Mouse (Mus musculus): ENCODE results near the gene Prrg3. TPM values are rescaled to one million over a fixed set of nuclear protein-coding genes. Genes with fewer than 3 reads are reported as not detected.

The Prrg3 gene
- 8.9 and 9.0 TPM in 2 replicates for polyA plus RNA-seq (2011; ENCODE audit: insufficient read depth, insufficient read length, low read depth, missing spikeins)

- Histone ChIP-seq H3K9ac (ENCODE audit: low read depth, poor library complexity, severe bottlenecking) (peak within 1 kb of the TSS; percentile 73), H3K9me3 (replicated peaks; ENCODE audit: control insufficient read depth, insufficient read depth, low read length, poor library complexity, severe bottlenecking) (no peaks in the 10 kb centered on the region), H3K27ac (ENCODE audit: insufficient read depth, low read length) (no peak within 1 kb of the TSS), H3K27me3 (ENCODE audit: control insufficient read depth, insufficient read depth, low read length, poor library complexity, severe bottlenecking) (no peaks in the 10 kb centered on the region), H3K4me3 (ENCODE audit: low read depth, low read length) (peak within 1 kb of the TSS; percentile 76), H3K36me3 (ENCODE audit: control insufficient read depth, insufficient read depth, low read length, poor library complexity, severe bottlenecking) (no peaks in the 10 kb centered on the region), H3K4me1 (ENCODE audit: control insufficient read depth, insufficient read depth, low read length) (no peaks in the 10 kb centered on the region)
- no peak for TF ChIP-seq POLR2A (IDR thresholded peaks at IDR 0.05; ENCODE audit: insufficient read depth, low read length)
These were observed at the start of gene Prrg3 for GRCm38 (mm10) chrX:71962073-71963051. Gene Prrg3 (plus strand): TSS chrX:71962624.

GRCm38 (mm10) chrX:71946631-71947030 is 15.8 kb upstream of the Prrg3 start:
- Histone ChIP-seq H3K27me3 (ENCODE audit: control insufficient read depth, insufficient read depth, low read length, poor library complexity, severe bottlenecking) (no peaks in the 10 kb centered on the region), H3K27ac (ENCODE audit: insufficient read depth, low read length) (no peak overlapping the region), H3K9me3 (replicated peaks; ENCODE audit: control insufficient read depth, insufficient read depth, low read length, poor library complexity, severe bottlenecking) (no peaks in the 10 kb centered on the region), H3K9ac (ENCODE audit: low read depth, poor library complexity, severe bottlenecking) (no peak overlapping the region), H3K4me3 (ENCODE audit: low read depth, low read length) (no peak overlapping the region), H3K4me1 (ENCODE audit: control insufficient read depth, insufficient read depth, low read length) (no peaks in the 10 kb centered on the region), H3K36me3 (ENCODE audit: control insufficient read depth, insufficient read depth, low read length, poor library complexity, severe bottlenecking) (no peaks in the 10 kb centered on the region)
- TF ChIP-seq POLR2A (IDR thresholded peaks at IDR 0.05; ENCODE audit: insufficient read depth, low read length) = no peak
- TF ChIP-seq CTCF (IDR thresholded peaks at IDR 0.05; ENCODE audit: low read depth, low read length) = peak; percentile 2

GRCm38 (mm10) chrX:71958366-71958765 is 4.1 kb upstream of the Prrg3 start:
- no peak for TF ChIP-seq POLR2A (IDR thresholded peaks at IDR 0.05; ENCODE audit: insufficient read depth, low read length)
- no peak for TF ChIP-seq CTCF (IDR thresholded peaks at IDR 0.05; ENCODE audit: low read depth, low read length)
- TF ChIP-seq EP300 (IDR thresholded peaks at IDR 0.05; ENCODE audit: insufficient read depth, low read depth, low read length) = no peak
- H3K4me1 ChIP-seq (ENCODE audit: control insufficient read depth, insufficient read depth, low read length) = no peaks in the 10 kb centered on the region
- no peak overlapping the region for H3K27ac ChIP-seq (ENCODE audit: insufficient read depth, low read length)
- no peaks in the 10 kb centered on the region for H3K27me3 ChIP-seq (ENCODE audit: control insufficient read depth, insufficient read depth, low read length, poor library complexity, severe bottlenecking)
- H3K9me3 ChIP-seq (replicated peaks; ENCODE audit: control insufficient read depth, insufficient read depth, low read length, poor library complexity, severe bottlenecking) = no peaks in the 10 kb centered on the region
- H3K9ac ChIP-seq (ENCODE audit: low read depth, poor library complexity, severe bottlenecking) = no peak overlapping the region
- H3K4me3 ChIP-seq (ENCODE audit: low read depth, low read length) = no peak overlapping the region
- no peaks in the 10 kb centered on the region for H3K36me3 ChIP-seq (ENCODE audit: control insufficient read depth, insufficient read depth, low read length, poor library complexity, severe bottlenecking)

- H3K4me1 ChIP-seq (ENCODE audit: control insufficient read depth, insufficient read depth, low read length) = no peaks in the 10 kb centered on the region
- no peaks in the 10 kb centered on the region for H3K27me3 ChIP-seq (ENCODE audit: control insufficient read depth, insufficient read depth, low read length, poor library complexity, severe bottlenecking)
- no peak for TF ChIP-seq CTCF (IDR thresholded peaks at IDR 0.05; ENCODE audit: low read depth, low read length)
- no peak for TF ChIP-seq POLR2A (IDR thresholded peaks at IDR 0.05; ENCODE audit: insufficient read depth, low read length)
- no peak for TF ChIP-seq EP300 (IDR thresholded peaks at IDR 0.05; ENCODE audit: insufficient read depth, low read depth, low read length)
- peak overlapping the region; percentile 73 for H3K9ac ChIP-seq (ENCODE audit: low read depth, poor library complexity, severe bottlenecking)
- peak overlapping the region; percentile 67 for H3K4me3 ChIP-seq (ENCODE audit: low read depth, low read length)
- H3K36me3 ChIP-seq (ENCODE audit: control insufficient read depth, insufficient read depth, low read length, poor library complexity, severe bottlenecking) = no peaks in the 10 kb centered on the region
- no peak overlapping the region for H3K27ac ChIP-seq (ENCODE audit: insufficient read depth, low read length)
- no peaks in the 10 kb centered on the region for H3K9me3 ChIP-seq (replicated peaks; ENCODE audit: control insufficient read depth, insufficient read depth, low read length, poor library complexity, severe bottlenecking)
These were observed 970 bp downstream of the Prrg3 start for GRCm38 (mm10) chrX:71963275-71963912.

GRCm38 (mm10) chrX:71968216-71968615 is 5.8 kb downstream of the Prrg3 start:
- Histone ChIP-seq H3K27me3 (ENCODE audit: control insufficient read depth, insufficient read depth, low read length, poor library complexity, severe bottlenecking) (no peaks in the 10 kb centered on the region), H3K4me1 (ENCODE audit: control insufficient read depth, insufficient read depth, low read length) (no peaks in the 10 kb centered on the region), H3K36me3 (ENCODE audit: control insufficient read depth, insufficient read depth, low read length, poor library complexity, severe bottlenecking) (no peaks in the 10 kb centered on the region), H3K9me3 (replicated peaks; ENCODE audit: control insufficient read depth, insufficient read depth, low read length, poor library complexity, severe bottlenecking) (no peaks in the 10 kb centered on the region), H3K27ac (ENCODE audit: insufficient read depth, low read length) (no peak overlapping the region), H3K9ac (ENCODE audit: low read depth, poor library complexity, severe bottlenecking) (no peak overlapping the region), H3K4me3 (ENCODE audit: low read depth, low read length) (no peak overlapping the region)
- TF ChIP-seq CTCF (IDR thresholded peaks at IDR 0.05; ENCODE audit: low read depth, low read length) (no peak), EP300 (IDR thresholded peaks at IDR 0.05; ENCODE audit: insufficient read depth, low read depth, low read length) (no peak)

- Histone ChIP-seq H3K9ac (ENCODE audit: low read depth, poor library complexity, severe bottlenecking) (no peak overlapping the region), H3K4me3 (ENCODE audit: low read depth, low read length) (no peak overlapping the region), H3K36me3 (ENCODE audit: control insufficient read depth, insufficient read depth, low read length, poor library complexity, severe bottlenecking) (no peaks in the 10 kb centered on the region), H3K27me3 (ENCODE audit: control insufficient read depth, insufficient read depth, low read length, poor library complexity, severe bottlenecking) (no peaks in the 10 kb centered on the region), H3K9me3 (replicated peaks; ENCODE audit: control insufficient read depth, insufficient read depth, low read length, poor library complexity, severe bottlenecking) (no peaks in the 10 kb centered on the region), H3K4me1 (ENCODE audit: control insufficient read depth, insufficient read depth, low read length) (no peaks in the 10 kb centered on the region), H3K27ac (ENCODE audit: insufficient read depth, low read length) (no peak overlapping the region)
- TF ChIP-seq EP300 (IDR thresholded peaks at IDR 0.05; ENCODE audit: insufficient read depth, low read depth, low read length) (no peak), CTCF (IDR thresholded peaks at IDR 0.05; ENCODE audit: low read depth, low read length) (no peak), POLR2A (IDR thresholded peaks at IDR 0.05; ENCODE audit: insufficient read depth, low read length) (no peak)
These were observed 6.4 kb downstream of the Prrg3 start for GRCm38 (mm10) chrX:71968816-71969215.

Measured in ES-Bruce4 (cell line).